Mouse (Mus musculus): ENCODE data around the gene Psors1c2.

DNA sequence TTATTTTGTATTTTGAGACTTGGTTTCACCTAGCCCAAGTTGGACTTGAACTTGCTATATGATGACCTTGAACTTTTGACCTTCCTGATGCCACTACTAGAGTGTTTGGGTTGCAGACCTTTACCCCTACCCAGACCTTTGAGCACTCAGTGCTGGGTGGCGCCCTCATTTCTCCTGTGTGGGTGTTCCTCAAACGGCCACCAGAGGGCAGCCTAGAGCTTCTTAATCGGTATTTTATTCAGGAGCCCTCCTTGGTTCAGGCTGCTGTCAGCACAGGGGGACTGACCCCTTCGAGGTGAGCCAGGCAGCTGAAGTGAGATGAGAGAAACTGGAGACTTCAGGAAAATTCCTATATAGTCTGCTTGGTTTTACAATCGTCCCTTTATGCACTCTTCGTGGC lies 11.7 kb downstream of the Psors1c2 start:
- TF ChIP-seq CTCF (IDR thresholded peaks at IDR 0.05; ENCODE audit: control insufficient read depth, insufficient read depth, insufficient read length), result peak; percentile 36
- no peak for TF ChIP-seq USF1 (IDR thresholded peaks at IDR 0.05; ENCODE audit: low read depth)
